Mouse (Mus musculus) midbrain, embryonic 16.5 days (tissue): ENCODE data around the gene Olfr822. TPM values are rescaled to one million over a fixed set of nuclear protein-coding genes. Genes with fewer than 3 reads are reported as not detected.
A peak's percentile ranks its signal among the peaks of the same experiment; 100 is the strongest.
"Not testable (repeated sequence)": the region's sequence is repeated elsewhere in the genome, so short reads cannot be mapped to it uniquely, and the experiment has no call there.

Experiments
- ATAC-seq: fragments of 200-750 bp; cut with Nextera tagmentation; 2 replicates; pipeline ENCODE4 v1.8.0; 2017; ENCODE audit warnings: moderate TSS enrichment
- H3K27ac ChIP-seq: fragments of 300-500 bp; sonication (generic); 2 replicates; pipeline ENCODE4 v1.5.1; 2014; ENCODE audit warnings: mild to moderate bottlenecking, low read length, mixed read lengths
- H3K27me3 ChIP-seq: fragments of 300-500 bp; sonication (generic); 2 replicates; pipeline ENCODE4 v1.6.1; 2014; ENCODE audit warnings: low read depth, low read length, mixed read lengths; ENCODE audit not compliant: control insufficient read depth, insufficient read depth
- H3K36me3 ChIP-seq: fragments of 300-500 bp; sonication (generic); 2 replicates; pipeline ENCODE4 v1.6.1; 2014; ENCODE audit warnings: mild to moderate bottlenecking, low read length, moderate library complexity, mixed read lengths; ENCODE audit not compliant: control insufficient read depth, insufficient read depth
- H3K4me1 ChIP-seq: fragments of 300-500 bp; sonication (generic); 2 replicates; pipeline ENCODE4 v1.6.1; 2014; ENCODE audit warnings: mild to moderate bottlenecking, low read length, mixed read lengths; ENCODE audit not compliant: control insufficient read depth, insufficient read depth
- H3K4me2 ChIP-seq: fragments of 300-500 bp; sonication (generic); 2 replicates; pipeline ENCODE4 v1.6.1; 2014; ENCODE audit warnings: mild to moderate bottlenecking, low read length, mixed read lengths
- H3K4me3 ChIP-seq: fragments of 300-500 bp; sonication (generic); 2 replicates; pipeline ENCODE4 v1.5.1; 2014; ENCODE audit warnings: low read depth, mild to moderate bottlenecking, low read length, moderate library complexity, mixed read lengths
- H3K9ac ChIP-seq: fragments of 300-500 bp; sonication (generic); 2 replicates; pipeline ENCODE4 v1.6.1; 2014; ENCODE audit warnings: low read depth, low read length, mixed read lengths
- H3K9me3 ChIP-seq: fragments of 300-500 bp; sonication (generic); replicated peaks from 2 replicates; pipeline ENCODE4 v1.6.1; 2014; ENCODE audit warnings: mild to moderate bottlenecking, low read length, mixed read lengths; ENCODE audit not compliant: control insufficient read depth, poor library complexity, severe bottlenecking
- WGBS: fragments of 180-500 bp; shearing (Covaris S2); extraction: QIAGEN DNeasy Blood & Tissue Kit; methylation state at CpG from one replicate; pipeline ENCODE4 v1.1.7; 2014; 5-methylcytosine and 5-hydroxymethylcytosine counted together
- polyA plus RNA-seq: library from polyadenylated mRNA; unstranded; fragments of >200 nt; fragmentation: Nextera tagmentation; extraction: Ambion mirVana; gene quantifications from 2 replicates; pipeline ENCODE4 v1.2.1, GENCODE M21; 2015

The Olfr822 gene
- not detected in 2 replicates for polyA plus RNA-seq

DNA sequence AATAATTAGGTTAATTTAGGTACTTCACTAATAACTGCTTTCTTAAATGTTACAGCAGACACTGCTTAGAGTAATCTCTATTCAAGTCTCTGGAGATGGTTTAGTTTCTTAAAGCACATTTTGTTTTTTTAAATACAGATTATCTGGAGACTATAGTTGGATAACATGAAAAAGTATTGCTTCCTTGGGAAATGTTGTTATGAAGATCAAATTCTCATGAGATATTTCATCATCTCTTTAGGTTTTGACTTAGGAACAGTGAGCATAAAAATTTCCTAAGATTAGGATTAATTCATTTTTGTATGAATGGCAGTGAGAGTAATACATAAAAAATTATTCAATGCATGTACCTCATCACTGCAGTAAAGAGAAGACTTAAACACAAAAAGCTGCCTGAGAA is at the start of gene Olfr822:
Olfr822 (plus strand) TSS at position 301 of the 400 bp plus-strand sequence.
- H3K4me3 ChIP-seq, result no peak within 1 kb of the TSS
- H3K9ac ChIP-seq, result no peak within 1 kb of the TSS
- no peaks in the 10 kb centered on the region for H3K36me3 ChIP-seq
- H3K9me3 ChIP-seq, result no peaks in the 10 kb centered on the region
- H3K4me1 ChIP-seq, result no peaks in the 10 kb centered on the region
- H3K4me2 ChIP-seq, result no peak within 1 kb of the TSS
- no peak within 1 kb of the TSS for H3K27ac ChIP-seq
- H3K27me3 ChIP-seq, result no peaks in the 10 kb centered on the region
- no peak for ATAC-seq

DNA sequence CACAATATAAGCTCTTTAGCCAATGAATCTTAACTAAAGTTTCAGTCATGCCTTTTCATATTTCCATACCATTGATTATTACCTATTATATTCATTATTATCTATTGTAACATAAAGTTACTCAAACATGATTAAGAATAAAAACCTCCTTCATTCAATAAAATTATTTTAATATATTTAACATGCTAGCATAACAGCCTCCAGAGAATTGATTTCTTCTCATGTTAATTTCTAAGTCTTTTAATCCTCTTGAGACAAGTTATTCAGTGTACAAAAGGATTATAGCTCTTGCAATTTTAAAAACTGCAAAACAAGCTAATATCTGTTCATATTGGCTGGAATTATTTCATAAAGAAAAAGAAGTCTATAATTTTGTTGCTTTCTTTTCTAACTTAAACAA is 41.0 kb upstream of the Olfr822 start, which contains the start of gene Olfr821:
Olfr821 (plus strand) TSS at position 301 of the 400 bp plus-strand sequence.
- no peak for ATAC-seq
- Histone ChIP-seq H3K4me2 (no peak within 1 kb of the TSS), H3K4me1 (no peaks in the 10 kb centered on the region), H3K4me3 (no peak within 1 kb of the TSS), H3K9ac (no peak within 1 kb of the TSS), H3K36me3 (no peaks in the 10 kb centered on the region), H3K9me3 (no peaks in the 10 kb centered on the region), H3K27me3 (no peaks in the 10 kb centered on the region), H3K27ac (no peak within 1 kb of the TSS)

- H3K4me2 ChIP-seq, result no peak overlapping the region
Measured at GRCm38 (mm10) chr10:130037096-130037495, 33.9 kb upstream of the Olfr822 start.

GRCm38 (mm10) chr10:130092838-130093440 is 21.9 kb downstream of the Olfr822 start:
- H3K4me1 ChIP-seq, result no peaks in the 10 kb centered on the region
- H3K36me3 ChIP-seq, result no peaks in the 10 kb centered on the region
- no peaks in the 10 kb centered on the region for H3K9me3 ChIP-seq
- H3K4me3 ChIP-seq, result no peak overlapping the region
- no peaks in the 10 kb centered on the region for H3K27me3 ChIP-seq
- ATAC-seq, result peak; percentile 81; the same call in 1 of the 2 replicates
- H3K27ac ChIP-seq, result no peak overlapping the region
- no peak overlapping the region for H3K9ac ChIP-seq
- no peak overlapping the region for H3K4me2 ChIP-seq
- WGBS, result 27% methylated on average over 5 of the region's 5 CpGs

More at GRCm38 (mm10) chr10:130037096-130037495, 33.9 kb upstream of the Olfr822 start:
- H3K9me3 ChIP-seq, result no peaks in the 10 kb centered on the region
- no peak overlapping the region for H3K9ac ChIP-seq
- no peaks in the 10 kb centered on the region for H3K36me3 ChIP-seq
- ATAC-seq, result no peak
- no peak overlapping the region for H3K27ac ChIP-seq
- 70% methylated on average over 6 of the region's 6 CpGs for whole genome bisulfite sequencing
- H3K4me3 ChIP-seq, result no peak overlapping the region
- H3K27me3 ChIP-seq, result no peaks in the 10 kb centered on the region
- no peaks in the 10 kb centered on the region for H3K4me1 ChIP-seq

- no peak for ATAC-seq
- Histone ChIP-seq H3K4me1 (no peaks in the 10 kb centered on the region), H3K27me3 (no peaks in the 10 kb centered on the region), H3K27ac (no peak overlapping the region), H3K4me3 (no peak overlapping the region), H3K36me3 (no peaks in the 10 kb centered on the region), H3K9ac (no peak overlapping the region), H3K4me2 (no peak overlapping the region), H3K9me3 (no peaks in the 10 kb centered on the region)
Measured at GRCm38 (mm10) chr10:130096104-130096503, 25.1 kb downstream of the Olfr822 start.

- not testable (repeated sequence) for ATAC-seq, H3K4me1 ChIP-seq, H3K27ac ChIP-seq, H3K4me3 ChIP-seq, H3K4me2 ChIP-seq, H3K9ac ChIP-seq, H3K9me3 ChIP-seq, H3K27me3 ChIP-seq, H3K36me3 ChIP-seq
- 89% methylated on average over 1 of the region's 1 CpGs for WGBS
Measured at GRCm38 (mm10) chr10:130115283-130115682, 44.3 kb downstream of the Olfr822 start, which contains the start of gene Olfr823. Gene Olfr823 (minus strand): TSS chr10:130115383.

- not testable (repeated sequence) for ATAC-seq, H3K9ac ChIP-seq, H3K9me3 ChIP-seq, H3K4me3 ChIP-seq, H3K27ac ChIP-seq, H3K4me2 ChIP-seq, H3K27me3 ChIP-seq, H3K36me3 ChIP-seq, H3K4me1 ChIP-seq
- 50% methylated on average over 3 of the region's 3 CpGs for WGBS
Measured at GRCm38 (mm10) chr10:130116045-130116444, 45.0 kb downstream of the Olfr822 start.

Other genes starting within 250 kb of the Olfr822 start
- not detected in 2 replicates for gene Olfr812, start 225.1 kb upstream of the Olfr822 start, polyA plus RNA-seq
- gene Olfr813, start 215.8 kb upstream of the Olfr822 start, polyA plus RNA-seq, result not detected in 2 replicates
- gene Olfr814, start 191.4 kb upstream of the Olfr822 start, polyA plus RNA-seq, result not detected in 2 replicates
- gene Olfr815, start 165.3 kb upstream of the Olfr822 start, polyA plus RNA-seq, result not detected in 2 replicates
- not detected in 2 replicates for gene Olfr816, start 155.6 kb upstream of the Olfr822 start, polyA plus RNA-seq
- gene Olfr818, start 122.1 kb upstream of the Olfr822 start, polyA plus RNA-seq, result not detected in 2 replicates
- not detected in 2 replicates for gene Olfr819, start 103.9 kb upstream of the Olfr822 start, polyA plus RNA-seq
- not detected in 2 replicates for gene Olfr247, start 95.1 kb upstream of the Olfr822 start, polyA plus RNA-seq
- not detected in 2 replicates for gene Gm10310, start 86.1 kb upstream of the Olfr822 start, polyA plus RNA-seq
- gene Olfr820, start 58.6 kb upstream of the Olfr822 start, polyA plus RNA-seq, result not detected in 2 replicates
- gene Olfr821, start 40.9 kb upstream of the Olfr822 start, polyA plus RNA-seq, result not detected in 2 replicates
- not detected in 2 replicates for gene Olfr823, start 44.2 kb downstream of the Olfr822 start, polyA plus RNA-seq
- gene Olfr824, start 58.8 kb downstream of the Olfr822 start, polyA plus RNA-seq, result not detected in 2 replicates
- gene Olfr825, start 95.6 kb downstream of the Olfr822 start, polyA plus RNA-seq, result not detected in 2 replicates
- gene Olfr826, start 113.0 kb downstream of the Olfr822 start, polyA plus RNA-seq, result not detected in 2 replicates
- not detected in 2 replicates for gene Olfr827, start 143.2 kb downstream of the Olfr822 start, polyA plus RNA-seq
- 1.9 and 2.8 TPM in 2 replicates for gene Neurod4, start 209.0 kb downstream of the Olfr822 start, polyA plus RNA-seq